Mouse (Mus musculus) cerebral cortex, adult 2 months (tissue): Measurements from ENCODE around the gene Cldn17.

Source experiments
- WGBS: fragments of 180-500 bp; shearing (Covaris S2); methylation state at CpG from one replicate; pipeline ENCODE4 v1.1.7; 2018; 5-methylcytosine and 5-hydroxymethylcytosine counted together

The Cldn17 gene

GRCm38 (mm10) chr16:88506878-88507277 lies at the start of gene Cldn17:
Gene Cldn17, minus strand, starts transcription at chr16:88506978.
- WGBS: 96% methylated on average over 6 of the region's 6 CpGs

DNA sequence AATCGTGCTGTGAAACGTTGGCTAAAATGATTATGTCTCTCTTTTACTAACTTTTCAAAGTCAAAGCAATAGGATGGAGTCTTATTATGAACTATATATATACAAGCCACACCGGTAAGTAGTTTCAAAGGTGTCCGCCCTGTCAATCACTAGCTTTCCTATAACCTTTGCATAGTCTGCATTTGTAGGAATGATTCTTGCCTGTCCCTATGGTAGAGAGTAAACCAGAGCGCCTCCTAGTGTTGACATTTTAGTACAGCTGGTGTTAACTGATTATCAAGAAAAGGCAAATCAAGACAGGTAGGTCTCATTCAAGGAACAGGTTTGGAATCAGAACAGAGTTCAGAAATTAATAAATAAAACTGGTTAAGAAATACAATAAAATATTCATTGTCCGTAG lies 35.7 kb upstream of the Cldn17 start:
- 52% methylated on average over 6 of the region's 6 CpGs for WGBS

GRCm38 (mm10) chr16:88539841-88540487 lies 33.2 kb upstream of the Cldn17 start:
- 84% methylated on average over 3 of the region's 3 CpGs for WGBS

GRCm38 (mm10) chr16:88508150-88508549 lies 1.4 kb upstream of the Cldn17 start:
- 76% methylated on average over 4 of the region's 4 CpGs for WGBS

GRCm38 (mm10) chr16:88506338-88506737 lies 440 bp downstream of the Cldn17 start:
- 94% methylated on average over 11 of the region's 11 CpGs for WGBS

DNA sequence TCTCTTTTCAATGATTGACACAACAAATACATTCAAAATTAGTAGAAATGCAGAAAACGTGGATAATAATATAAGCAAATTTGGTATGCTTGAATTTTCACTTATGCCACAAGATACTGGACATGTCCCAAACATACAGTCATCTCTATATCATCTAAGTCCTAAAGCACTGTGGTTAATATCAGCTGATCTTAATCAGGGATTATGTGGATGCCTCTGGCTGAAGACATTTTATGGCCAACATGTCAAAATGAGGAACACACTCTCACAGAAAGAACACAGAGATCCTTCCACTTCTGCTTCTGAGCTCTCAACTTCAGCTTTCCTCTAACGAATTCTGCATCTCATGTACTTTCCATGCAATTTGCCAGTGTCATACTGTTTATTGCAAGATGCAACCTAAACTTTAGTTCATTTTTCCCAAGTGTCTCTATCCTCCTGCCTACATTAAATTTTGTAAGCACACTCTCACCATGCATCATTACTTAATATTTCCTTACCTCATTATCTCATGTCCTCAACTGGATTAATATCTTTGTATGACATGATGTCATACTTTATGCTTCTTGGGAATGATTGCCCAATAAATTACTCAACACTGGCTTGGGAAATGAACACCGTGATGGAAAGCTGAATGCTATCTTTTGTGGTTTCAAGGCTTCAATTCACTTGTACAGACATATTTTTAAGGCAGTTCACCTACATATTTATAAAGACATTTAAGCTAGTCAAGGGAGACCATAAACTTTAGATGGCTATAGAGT lies 26.6 kb downstream of the Cldn17 start:
- WGBS: 85% methylated on average over 3 of the region's 3 CpGs

- 86% methylated on average over 3 of the region's 3 CpGs for WGBS
Observed at GRCm38 (mm10) chr16:88463235-88463634, 43.5 kb downstream of the Cldn17 start.
